Mouse (Mus musculus): ENCODE data around the gene Cpa1. TPM values are rescaled to one million over a fixed set of nuclear protein-coding genes. Genes with fewer than 3 reads are reported as not detected.
A peak's percentile ranks its signal among the peaks of the same experiment; 100 is the strongest.

Cpa1 gene
- polyA plus RNA-seq, 1 experiment from 2014 or later = 0.30 TPM

DNA sequence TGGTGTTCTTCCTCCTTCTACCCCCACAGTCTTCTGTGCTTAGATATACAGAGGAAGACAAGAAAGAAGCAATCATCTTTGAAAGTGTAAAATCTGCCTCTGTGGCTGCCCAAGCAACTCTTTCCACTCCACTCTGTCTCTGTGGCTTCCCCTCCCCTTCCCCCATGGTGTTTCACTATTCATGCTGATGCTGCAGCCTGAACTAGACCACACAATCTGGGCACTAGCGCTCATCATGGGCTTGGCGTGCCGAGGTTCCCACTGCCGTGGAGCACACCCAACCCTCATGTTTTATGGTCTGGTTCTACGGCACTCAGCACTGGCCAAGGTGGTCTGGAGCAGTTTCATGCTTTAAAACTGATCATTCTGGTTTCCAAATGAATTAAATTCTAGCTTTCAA, 32.7 kb downstream of the Cpa1 start:
- no peak for DNase-seq (ENCODE audit: low spot score)

GRCm38 (mm10) chr6:30673764-30674561, 34.9 kb downstream of the Cpa1 start:
- DNase-seq (ENCODE audit: low spot score) = no peak

DNA sequence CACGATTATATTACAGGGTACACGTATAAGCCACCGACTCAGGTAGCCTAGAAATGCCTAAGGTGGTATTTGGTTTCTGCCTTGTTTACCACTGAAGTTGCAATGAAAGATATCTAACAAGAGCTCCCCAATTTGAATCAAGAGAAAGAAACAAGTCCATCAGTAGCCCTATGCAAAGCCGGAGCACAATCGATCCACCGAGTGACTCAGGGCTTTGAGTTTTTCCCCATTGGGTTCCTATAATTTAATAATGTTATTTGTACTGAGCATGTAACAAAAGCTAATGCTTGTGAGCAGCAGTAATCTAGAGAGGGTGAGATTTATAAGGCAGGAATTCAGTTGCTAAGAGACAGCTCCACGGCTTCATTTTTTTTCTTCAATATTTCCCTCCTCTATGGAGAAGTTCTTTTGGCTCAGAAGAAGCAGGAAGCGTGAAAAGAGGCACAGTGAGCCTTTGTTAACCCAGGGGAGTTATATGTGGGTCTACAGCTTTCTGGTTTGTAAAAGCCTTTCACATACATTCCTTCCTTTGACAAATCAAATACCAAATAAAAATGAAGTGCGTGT, 35.8 kb downstream of the Cpa1 start:
- DNase-seq (ENCODE audit: low spot score) = no peak

GRCm38 (mm10) chr6:30675281-30675771, 36.3 kb downstream of the Cpa1 start:
- DNase-seq (ENCODE audit: low spot score) = no peak

DNA sequence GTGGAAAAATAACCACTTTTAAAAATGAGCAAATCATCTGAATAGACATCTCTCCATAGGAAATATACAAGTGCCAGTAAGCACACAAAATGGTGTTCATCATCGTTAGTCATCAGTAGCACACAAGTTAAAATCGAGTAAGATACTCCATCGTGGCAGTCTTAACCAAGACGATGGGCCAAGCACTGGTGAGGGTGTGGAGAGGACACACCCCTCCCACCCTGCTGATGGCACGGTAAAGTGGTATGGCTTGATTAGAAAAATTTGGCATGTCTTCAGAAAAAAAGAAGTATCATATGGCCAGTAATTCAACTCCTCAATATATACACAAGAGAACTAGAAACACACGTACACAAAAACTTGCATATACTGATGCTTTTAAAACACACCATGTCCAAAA, 37.5 kb downstream of the Cpa1 start:
- no peak for DNase-seq (ENCODE audit: low spot score)

- no peak for DNase-seq (ENCODE audit: low spot score)
Observed at GRCm38 (mm10) chr6:30677591-30677990, 38.6 kb downstream of the Cpa1 start.

GRCm38 (mm10) chr6:30678482-30678881, 39.5 kb downstream of the Cpa1 start:
- no peak for DNase-seq (ENCODE audit: low spot score)

DNA sequence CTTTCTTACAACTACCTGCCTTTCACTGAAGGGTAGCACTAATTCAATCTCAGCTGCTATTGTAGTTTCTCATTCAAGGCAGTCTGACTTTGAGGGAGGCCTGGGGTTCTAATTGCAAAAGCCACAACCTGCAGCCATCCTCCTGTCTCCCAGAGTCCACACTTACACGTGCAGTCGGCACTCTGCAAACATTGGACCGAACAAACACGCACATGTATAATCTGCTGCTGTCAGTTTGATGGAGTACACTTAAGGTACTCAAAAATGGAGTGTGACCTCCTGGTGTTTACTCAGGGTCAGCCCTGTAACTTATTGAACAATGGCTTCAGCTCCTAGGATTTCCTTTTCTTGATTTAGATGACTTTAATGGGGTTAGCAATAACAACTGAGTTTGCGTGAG, 40.5 kb downstream of the Cpa1 start:
- no peak for DNase-seq (ENCODE audit: low spot score)

DNA sequence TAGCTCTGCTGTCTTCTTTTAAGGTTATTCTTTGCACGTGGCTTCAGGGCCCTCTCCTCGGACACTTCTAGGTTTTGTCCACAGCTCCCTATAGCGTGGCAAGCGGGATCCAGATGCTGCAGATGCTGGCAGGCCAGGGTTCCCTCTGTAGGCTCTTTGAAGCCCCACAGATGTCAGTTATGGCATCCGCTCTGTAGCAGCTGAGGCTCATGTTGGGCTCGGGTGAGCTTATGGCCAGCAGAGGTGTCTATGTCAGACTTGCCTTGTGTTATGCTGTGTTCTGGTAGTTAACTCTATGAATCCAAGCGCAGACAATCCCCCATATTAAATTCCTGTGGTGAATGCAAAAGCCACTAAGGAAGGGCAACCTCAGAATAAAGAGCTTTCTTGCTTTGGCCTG, 41.4 kb downstream of the Cpa1 start:
- DNase-seq (ENCODE audit: low spot score) = no peak

DNA sequence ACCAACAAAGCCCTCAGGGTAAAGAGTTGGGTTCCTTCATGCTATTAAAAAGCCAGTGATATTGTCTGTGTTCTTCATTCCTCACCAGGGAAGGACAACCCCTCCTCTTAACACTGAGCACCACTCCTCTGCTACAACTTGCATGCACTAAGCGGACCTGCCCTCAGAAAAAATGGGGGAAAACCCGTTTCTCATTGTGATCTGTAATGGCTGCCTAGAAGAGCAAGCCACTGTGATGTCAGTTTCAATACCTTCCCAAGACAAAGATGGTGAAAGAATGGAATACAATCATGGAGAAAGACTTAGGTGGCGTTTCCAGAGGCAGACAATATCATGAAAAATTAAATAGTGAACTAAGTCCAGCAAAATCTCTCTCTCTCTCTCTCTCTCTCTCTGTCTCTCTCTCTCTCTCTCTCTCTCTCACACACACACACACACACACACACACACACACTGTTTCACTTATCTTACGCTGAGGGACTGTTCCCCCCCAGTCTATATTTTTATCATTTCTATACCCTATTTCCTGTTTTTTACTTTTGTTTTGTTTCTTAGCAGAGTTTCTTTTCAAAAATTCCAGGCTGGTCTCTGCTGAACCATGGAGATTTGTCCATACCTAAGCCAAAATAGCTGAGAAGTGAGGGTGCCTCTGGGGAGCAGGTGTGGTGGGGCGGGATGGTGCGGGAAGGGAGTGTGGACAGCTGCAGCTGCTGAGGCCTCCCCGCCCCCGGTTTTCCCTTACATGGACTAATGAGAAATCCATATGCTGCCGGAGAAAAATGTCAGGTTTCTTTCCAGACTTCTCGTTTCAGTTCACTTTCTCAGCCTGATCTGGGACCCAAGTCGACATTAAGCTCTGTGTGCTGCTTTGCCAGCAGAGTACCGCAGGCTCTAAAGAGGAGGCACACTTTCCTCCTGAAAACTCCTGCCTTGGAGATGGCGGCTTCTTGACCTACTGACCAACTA, 43.2 kb downstream of the Cpa1 start:
- DNase-seq (ENCODE audit: low spot score) = no peak

- DNase-seq (ENCODE audit: low spot score) = no peak
Observed at GRCm38 (mm10) chr6:30684570-30684969, 45.6 kb downstream of the Cpa1 start.

- DNase-seq (ENCODE audit: low spot score) = no peak
Observed at GRCm38 (mm10) chr6:30687198-30687597, 48.2 kb downstream of the Cpa1 start.

GRCm38 (mm10) chr6:30692826-30693225, 53.8 kb downstream of the Cpa1 start:
- no peak for DNase-seq (ENCODE audit: low spot score)

- peak; percentile 94 for DNase-seq (ENCODE audit: low spot score)
Observed at GRCm38 (mm10) chr6:30693350-30693991, 54.5 kb downstream of the Cpa1 start, which contains the start of gene Cep41. Gene Cep41 (minus strand): TSS chr6:30693749.

DNA sequence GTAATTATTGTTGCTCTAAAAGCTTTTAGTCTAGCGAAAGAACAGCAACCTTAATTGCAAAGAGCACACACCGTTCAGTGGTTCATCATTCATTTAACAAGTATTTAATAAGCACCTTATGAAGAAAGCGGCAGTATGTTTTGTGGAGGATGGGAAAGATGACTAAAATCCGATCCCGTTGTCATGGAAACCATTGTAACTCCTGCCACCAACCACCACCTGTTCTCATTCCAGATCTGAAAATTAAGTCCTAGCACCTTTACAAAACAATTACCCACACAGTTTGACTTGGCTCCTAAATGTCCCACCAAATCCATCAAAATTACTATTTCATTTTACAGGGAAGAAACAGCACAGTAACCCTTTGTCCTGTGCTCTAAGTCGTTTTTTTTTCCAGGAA, 55.2 kb downstream of the Cpa1 start:
- DNase-seq (ENCODE audit: low spot score) = no peak

Other genes starting within 250 kb of the Cpa1 start
- 48.8 and 49.2 TPM in 2 replicates for gene Zc3hc1, start 248.2 kb upstream of the Cpa1 start, polyA plus RNA-seq (2015; fragmentation: Nextera tagmentation; extraction: Ambion mirVana)
- gene Klhdc10, start 237.3 kb upstream of the Cpa1 start, polyA plus RNA-seq (2015; fragmentation: Nextera tagmentation; extraction: Ambion mirVana) = 7.9 and 8.3 TPM in 2 replicates
- 34.4 and 38.4 TPM in 2 replicates for gene Tmem209, start 129.4 kb upstream of the Cpa1 start, polyA plus RNA-seq (2015; fragmentation: Nextera tagmentation; extraction: Ambion mirVana)
- 0.12 and 0.13 TPM in 2 replicates for gene Ssmem1, start 129.4 kb upstream of the Cpa1 start, polyA plus RNA-seq (2015; fragmentation: Nextera tagmentation; extraction: Ambion mirVana)
- 2.5 and 2.6 TPM in 2 replicates for gene Cpa2, start 97.6 kb upstream of the Cpa1 start, polyA plus RNA-seq (2015; fragmentation: Nextera tagmentation; extraction: Ambion mirVana)
- 0.09 TPM in 1 of 2 replicates, not detected in the other for gene Cpa4, start 70.8 kb upstream of the Cpa1 start, polyA plus RNA-seq (2015; fragmentation: Nextera tagmentation; extraction: Ambion mirVana)
- gene Cpa5, start 28.2 kb upstream of the Cpa1 start, polyA plus RNA-seq (2015; fragmentation: Nextera tagmentation; extraction: Ambion mirVana) = not detected in 2 replicates
- 14.1 and 15.0 TPM in 2 replicates for gene Cep41, start 54.5 kb downstream of the Cpa1 start, polyA plus RNA-seq (2015; fragmentation: Nextera tagmentation; extraction: Ambion mirVana)
- gene Mest, start 84.3 kb downstream of the Cpa1 start, polyA plus RNA-seq (2015; fragmentation: Nextera tagmentation; extraction: Ambion mirVana) = 55.0 and 63.2 TPM in 2 replicates